Mouse (Mus musculus) ES-E14 (cell line): Measurements from ENCODE around the gene Amotl1.

Source experiments
- CHD2 ChIP-seq: IDR thresholded peaks from 2 replicates; pipeline ENCODE4 v1.6.1; 2014; ENCODE audit warnings: mild to moderate bottlenecking, low read depth, low read length, inconsistent platforms
- HCFC1 ChIP-seq: IDR thresholded peaks from 2 replicates; pipeline ENCODE4 v1.6.1; 2012; ENCODE audit warnings: low read length, inconsistent platforms, borderline replicate concordance; ENCODE audit not compliant: insufficient read depth
- MAFK ChIP-seq: IDR thresholded peaks from 2 replicates; pipeline ENCODE4 v1.6.1; 2014; ENCODE audit warnings: mild to moderate bottlenecking, low read depth, low read length, inconsistent platforms; ENCODE audit not compliant: insufficient read depth
- ZC3H11A ChIP-seq: IDR thresholded peaks from 2 replicates; pipeline ENCODE4 v1.6.1; 2012; ENCODE audit warnings: low read depth, mild to moderate bottlenecking, inconsistent platforms, low read length, borderline replicate concordance
- ZNF384 ChIP-seq: IDR thresholded peaks from 2 replicates; pipeline ENCODE4 v1.6.1; 2012; ENCODE audit warnings: low read depth, low read length, inconsistent platforms

DNA sequence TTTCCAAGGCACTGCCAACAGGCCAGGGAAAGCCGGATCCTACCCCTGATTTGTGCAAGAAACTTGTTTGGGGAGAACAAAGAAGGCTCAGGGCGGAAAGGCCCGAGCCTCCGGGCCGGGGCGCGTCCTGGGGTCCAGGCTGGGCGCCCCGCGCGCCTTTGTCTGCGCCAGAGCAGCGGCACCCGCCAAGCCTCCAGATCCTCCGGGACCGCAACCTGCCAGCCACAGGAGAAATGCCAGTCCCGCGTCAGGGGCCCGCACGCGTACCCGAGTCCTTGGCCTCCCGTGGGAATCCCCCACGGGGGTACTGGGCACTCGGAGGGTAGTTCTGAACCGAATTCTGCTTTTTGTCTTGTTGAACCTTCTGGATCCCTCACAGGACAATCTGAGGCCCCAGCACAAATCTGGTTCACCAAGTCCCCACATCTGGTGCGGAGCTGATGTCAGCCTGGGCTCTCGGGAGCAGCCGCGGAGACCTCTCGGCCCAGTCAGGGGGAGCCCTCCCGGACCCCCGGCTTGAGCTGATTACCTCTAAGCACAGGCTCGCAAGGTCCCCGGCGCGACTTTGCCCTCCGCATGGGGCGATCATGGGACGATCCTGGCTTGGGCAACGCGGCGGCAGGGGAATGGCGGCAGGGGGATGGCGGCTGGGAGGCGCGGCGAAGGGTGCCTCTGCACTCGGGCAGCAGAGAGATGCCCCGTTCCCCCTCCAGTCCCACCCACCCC lies 30.5 kb downstream of the Amotl1 start:
- TF ChIP-seq CHD2 (no peak), ZNF384 (no peak), HCFC1 (peak; percentile 38; the same call in 1 of the 2 replicates), MAFK (no peak), ZC3H11A (no peak)
